Mouse (Mus musculus): ENCODE data around the gene Ddx28.

GRCm38 (mm10) chr8:106005875-106006274, 5.8 kb downstream of the Ddx28 start, which contains the start of gene Dpep2nb:
- TF ChIP-seq CTCF (IDR thresholded peaks at IDR 0.05; ENCODE audit: low read depth) = no peak
- TF ChIP-seq EP300 (IDR thresholded peaks at IDR 0.05; ENCODE audit: low read depth) = no peak
